Mouse (Mus musculus): ENCODE measurements at regions not wholly inside any gene's neighbourhood (a gene's known extent, or its start where the extent isn't known, plus 50 kb on each side); places are given as distances from the start of the nearest gene placed in this dataset.

DNA sequence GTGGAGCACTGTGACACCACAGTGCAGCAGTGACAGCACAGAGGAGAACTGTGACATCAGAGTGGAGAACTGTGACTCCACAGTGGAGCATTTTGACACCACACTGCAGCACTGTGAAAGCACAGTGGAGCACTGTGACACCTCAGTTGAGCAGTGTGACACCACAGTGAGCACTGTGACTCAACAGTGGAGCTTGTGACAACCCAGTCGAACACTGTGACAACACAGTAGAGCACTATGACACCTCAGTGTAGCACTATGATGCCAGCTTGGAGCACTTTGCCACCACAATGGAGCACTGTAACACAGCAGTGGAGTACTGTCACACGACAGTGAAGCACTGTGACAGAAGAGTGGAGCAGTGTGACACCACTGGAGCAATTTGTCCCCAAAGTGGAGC, 79.7 kb upstream of the Scaf8 start:
- TF ChIP-seq CTCF (IDR thresholded peaks at IDR 0.05) (no peak), EP300 (IDR thresholded peaks at IDR 0.05; ENCODE audit: insufficient read depth, low read depth, low read length) (no peak), POLR2A (IDR thresholded peaks at IDR 0.05; ENCODE audit: insufficient read depth, low read depth, low read length) (no peak)
